Comparison of ENCODE assay signal across 11 mouse cellular contexts in genomic region chr15:101163854-101164253, GRCm38 (mm10). TPM values are rescaled to one million over a fixed set of nuclear protein-coding genes. Genes with fewer than 3 reads are reported as not detected.
DNase-seq lines count a peak whose midpoint lies in the region; ATAC-seq and TF ChIP-seq lines count a peak whose summit lies in the region.
"Had no signal": no experiment of that assay in that cellular context is flagged by ENCODE, and none has a peak within 500 bp of the region (broad histone marks: within the 10 kb centered on the region; RNA-seq: fewer than 3 reads in every experiment).

No protein-coding gene starts in this region.

- H3K4me2 ChIP-seq in heart, postnatal 0 days (ENCODE audit: low read depth, low read length), result no peak overlapping the region
- H3K4me2 ChIP-seq in heart, embryonic 11.5 days, result no peak overlapping the region
- H3K4me2 ChIP-seq in forebrain, embryonic 13.5 days, result peak overlapping the region; percentile 22; the same call in 1 of the 2 replicates
- H3K4me2 ChIP-seq in stomach, embryonic 16.5 days (ENCODE audit: low read depth, low read length), result peak overlapping the region; percentile 36; the same call in 1 of the 2 replicates
- H3K4me2 ChIP-seq: midbrain, embryonic 12.5 days had no signal

- 48% methylated on average over 5 of the region's 5 CpGs for WGBS in heart, postnatal 0 days
- 41% methylated on average over 5 of the region's 5 CpGs for WGBS in heart, embryonic 11.5 days (ENCODE audit: insufficient replicate concordance)
- 42% methylated on average over 5 of the region's 5 CpGs for WGBS in forebrain, embryonic 13.5 days
- WGBS in stomach, embryonic 16.5 days, result 49% methylated on average over 5 of the region's 5 CpGs

- TF ChIP-seq EP300 in heart, postnatal 0 days (IDR thresholded peaks at IDR 0.05; ENCODE audit: low read depth), result no peak

- intact Hi-C loops in left cerebral cortex, postnatal 36 days (cut with DNase I), result no loop called here

- ATAC-seq in heart, postnatal 0 days (ENCODE audit: insufficient read depth, low read depth), result peak; percentile 55
- ATAC-seq in heart, embryonic 11.5 days (replicated peaks; ENCODE audit: insufficient number of reproducible peaks, low FRiP score, low TSS enrichment), result no peak
- no peak for ATAC-seq in forebrain, embryonic 13.5 days
- ATAC-seq in stomach, embryonic 16.5 days (ENCODE audit: insufficient read depth, low FRiP score), result no peak

- no peak overlapping the region for H3K9ac ChIP-seq in heart, postnatal 0 days (replicated peaks; ENCODE audit: low read depth, low read length)
- H3K9ac ChIP-seq in heart, embryonic 11.5 days (ENCODE audit: low read depth, low read length), result no peak overlapping the region
- peak overlapping the region; percentile 37; the same call in 1 of the 2 replicates for H3K9ac ChIP-seq in forebrain, embryonic 13.5 days
- H3K9ac ChIP-seq in stomach, embryonic 16.5 days (ENCODE audit: low read length), result peak overlapping the region; percentile 62
- H3K9ac ChIP-seq: midbrain, embryonic 12.5 days had no signal

- H3K9me3 ChIP-seq in heart, postnatal 0 days (replicated peaks; ENCODE audit: control insufficient read depth, low read length), result no peaks in the 10 kb centered on the region
- no peaks in the 10 kb centered on the region for H3K9me3 ChIP-seq in heart, embryonic 11.5 days (replicated peaks; ENCODE audit: control insufficient read depth, low read length)
- no peaks in the 10 kb centered on the region for H3K9me3 ChIP-seq in forebrain, embryonic 13.5 days (replicated peaks)
- H3K9me3 ChIP-seq in stomach, embryonic 16.5 days (replicated peaks; ENCODE audit: control insufficient read depth, low read length), result no peaks in the 10 kb centered on the region
- H3K9me3 ChIP-seq: midbrain, embryonic 12.5 days had no signal

- H3K36me3 ChIP-seq in heart, postnatal 0 days (replicated peaks; ENCODE audit: control insufficient read depth, insufficient read depth, low read length), result no peaks in the 10 kb centered on the region
- H3K36me3 ChIP-seq in heart, embryonic 11.5 days (ENCODE audit: control insufficient read depth, insufficient read depth, low read length), result no peaks in the 10 kb centered on the region
- H3K36me3 ChIP-seq in forebrain, embryonic 13.5 days (ENCODE audit: poor library complexity, severe bottlenecking), result no peaks in the 10 kb centered on the region
- H3K36me3 ChIP-seq in stomach, embryonic 16.5 days (ENCODE audit: control insufficient read depth, insufficient read depth, low read length), result no peaks in the 10 kb centered on the region
- H3K36me3 ChIP-seq: G1E; midbrain, embryonic 12.5 days had no signal

- H3K27me3 ChIP-seq in heart, postnatal 0 days (ENCODE audit: control insufficient read depth, insufficient read depth, low read length), result no peaks in the 10 kb centered on the region
- peaks cover 6% of the 10 kb centered on the region; the same call in 1 of the 2 replicates for H3K27me3 ChIP-seq in heart, embryonic 11.5 days (ENCODE audit: control insufficient read depth, insufficient read depth, low read length)
- H3K27me3 ChIP-seq in forebrain, embryonic 13.5 days, result no peaks in the 10 kb centered on the region
- no peaks in the 10 kb centered on the region for H3K27me3 ChIP-seq in stomach, embryonic 16.5 days (ENCODE audit: control insufficient read depth, insufficient read depth, low read length)

- TF ChIP-seq CTCF in heart, postnatal 0 days (IDR thresholded peaks at IDR 0.05; ENCODE audit: low read depth), result no peak

- H3K4me1 ChIP-seq in heart, postnatal 0 days (ENCODE audit: control insufficient read depth, insufficient read depth), result peaks cover 9% of the 10 kb centered on the region; the same call in 1 of the 2 replicates
- H3K4me1 ChIP-seq in heart, embryonic 11.5 days (ENCODE audit: control insufficient read depth, insufficient read depth, low read length), result peaks cover 8% of the 10 kb centered on the region
- peaks cover 53% of the 10 kb centered on the region for H3K4me1 ChIP-seq in forebrain, embryonic 13.5 days
- peaks cover 43% of the 10 kb centered on the region for H3K4me1 ChIP-seq in stomach, embryonic 16.5 days (ENCODE audit: control insufficient read depth, insufficient read depth, low read length)

- H3K4me3 ChIP-seq in heart, postnatal 0 days (ENCODE audit: low read depth, low read length), result no peak overlapping the region
- H3K4me3 ChIP-seq in heart, embryonic 11.5 days (ENCODE audit: low read depth, low read length), result no peak overlapping the region
- no peak overlapping the region for H3K4me3 ChIP-seq in forebrain, embryonic 13.5 days
- H3K4me3 ChIP-seq in stomach, embryonic 16.5 days (replicated peaks; ENCODE audit: low read length), result 0 out of 2 replicates have a peak overlapping the region, but pooled peaks have one; percentile 1
- H3K4me3 ChIP-seq: midbrain, embryonic 12.5 days had no signal

- DNase-seq in heart, postnatal 0 days (ENCODE audit: low spot score), result no peak
- peak; percentile 46 for DNase-seq in ovary, adult 18-20 months (ENCODE audit: low spot score)
- no peak for DNase-seq in ovary, postnatal 36 days (ENCODE audit: low spot score)
- DNase-seq in left cerebral cortex, postnatal 36 days (ENCODE audit: low spot score in 2 of 2), result no peak
- no peak for DNase-seq in left cerebral cortex, adult 9 months (ENCODE audit: low spot score in 2 of 2)

- H3K27ac ChIP-seq in heart, postnatal 0 days (ENCODE audit: low read depth), result peak overlapping the region; percentile 19; the same call in 1 of the 2 replicates
- H3K27ac ChIP-seq in heart, embryonic 11.5 days (ENCODE audit: low read depth, low read length), result no peak overlapping the region
- peak overlapping the region; percentile 73 for H3K27ac ChIP-seq in forebrain, embryonic 13.5 days
- H3K27ac ChIP-seq in stomach, embryonic 16.5 days (ENCODE audit: low read length), result peak overlapping the region; percentile 87
- H3K27ac ChIP-seq: midbrain, embryonic 12.5 days had no signal

RNA-seq across cellular contexts. Expression of gene Acvr1b, which starts 10.0 kb away (rescaled TPM):
- total RNA-seq in heart, postnatal 0 days (2014; rRNA removed; ENCODE audit: low replicate concordance), result 22.3 and 25.9 TPM in 2 replicates
- polyA plus RNA-seq in heart, postnatal 0 days (2015; fragmentation: Nextera tagmentation; extraction: Ambion mirVana), result 5.2 and 5.8 TPM in 2 replicates
- 8.0 and 8.9 TPM in 2 replicates for polyA plus RNA-seq in heart, embryonic 11.5 days (2014; fragmentation: Nextera tagmentation; extraction: Ambion mirVana)
- 14.3 and 15.8 TPM in 2 replicates for polyA plus RNA-seq in forebrain, embryonic 13.5 days (2015; fragmentation: Nextera tagmentation; extraction: Ambion mirVana)
- polyA plus RNA-seq in stomach, embryonic 16.5 days (2015; fragmentation: Nextera tagmentation; extraction: Ambion mirVana), result 11.6 and 12.1 TPM in 2 replicates
- 100 to 1,000 TPM; 110 to 118 TPM for total RNA-seq in left cerebral cortex, postnatal 36 days (2021)
- polyA plus RNA-seq: G1E had no signal

RNA-seq across cellular contexts. Expression of gene Acvrl1, which starts 35.5 kb away (rescaled TPM):
- 18.6 and 36.0 TPM in 2 replicates for total RNA-seq in heart, postnatal 0 days (2014; rRNA removed; ENCODE audit: low replicate concordance)
- 9.3 and 10.4 TPM in 2 replicates for polyA plus RNA-seq in heart, postnatal 0 days (2015; fragmentation: Nextera tagmentation; extraction: Ambion mirVana)
- polyA plus RNA-seq in heart, embryonic 11.5 days (2014; fragmentation: Nextera tagmentation; extraction: Ambion mirVana), result 1.5 and 2.0 TPM in 2 replicates
- polyA plus RNA-seq in forebrain, embryonic 13.5 days (2015; fragmentation: Nextera tagmentation; extraction: Ambion mirVana), result 5.0 and 5.3 TPM in 2 replicates
- 34.9 and 39.3 TPM in 2 replicates for polyA plus RNA-seq in stomach, embryonic 16.5 days (2015; fragmentation: Nextera tagmentation; extraction: Ambion mirVana)
- 10 to 100 TPM; 13.2 to 16.7 TPM for total RNA-seq in left cerebral cortex, postnatal 36 days (2021)

RNA-seq across cellular contexts. Expression of gene Ankrd33, which starts 48.3 kb away (rescaled TPM):
- not detected in 2 replicates for total RNA-seq in heart, postnatal 0 days (2014; rRNA removed; ENCODE audit: low replicate concordance)
- polyA plus RNA-seq in heart, postnatal 0 days (2015; fragmentation: Nextera tagmentation; extraction: Ambion mirVana), result not detected in 2 replicates
- polyA plus RNA-seq in heart, embryonic 11.5 days (2014; fragmentation: Nextera tagmentation; extraction: Ambion mirVana), result not detected in 2 replicates
- polyA plus RNA-seq in forebrain, embryonic 13.5 days (2015; fragmentation: Nextera tagmentation; extraction: Ambion mirVana), result not detected in 2 replicates
- polyA plus RNA-seq in stomach, embryonic 16.5 days (2015; fragmentation: Nextera tagmentation; extraction: Ambion mirVana), result not detected in 2 replicates
- total RNA-seq in left cerebral cortex, postnatal 36 days (2021), result under 1 TPM in 1 of 2 experiments, not detected in 1; 0.27 TPM
- total RNA-seq: G1E; layer of hippocampus, postnatal 10 days had no signal
- polyA plus RNA-seq: G1E; midbrain, embryonic 12.5 days had no signal

Comparison
In these comparisons a context has a peak if more than half of its experiments do, and no peak if none do; other contexts are left out.
1. H3K4me2 ChIP-seq: peak in forebrain, embryonic 13.5 days (single experiment) and stomach, embryonic 16.5 days (single experiment); none in heart, postnatal 0 days (single experiment) and heart, embryonic 11.5 days (single experiment).
2. H3K9ac ChIP-seq: peak in forebrain, embryonic 13.5 days (single experiment) and stomach, embryonic 16.5 days (single experiment); none in heart, postnatal 0 days (single experiment) and heart, embryonic 11.5 days (single experiment).